Mouse (Mus musculus) olfactory bulb, adult 2 months (tissue): Measurements from ENCODE around the gene RPS10-NUDT3. TPM values are rescaled to one million over a fixed set of nuclear protein-coding genes. Genes with fewer than 3 reads are reported as not detected.

Source experiments
- H3K27ac ChIP-seq: fragments of 200-500 bp; 2 replicates; pipeline ENCODE4 v1.5.1; 2012; ENCODE audit warnings: low read depth, low read length; ENCODE audit not compliant: insufficient read depth
- H3K4me1 ChIP-seq: fragments of 200-500 bp; 2 replicates; pipeline ENCODE4 v1.6.1; 2012; ENCODE audit warnings: low read length; ENCODE audit not compliant: control insufficient read depth, insufficient read depth
- H3K4me3 ChIP-seq: fragments of 200-500 bp; 2 replicates; pipeline ENCODE4 v1.5.1; 2012; ENCODE audit warnings: mild to moderate bottlenecking, low read depth, low read length, moderate library complexity; ENCODE audit not compliant: insufficient read depth
- CTCF ChIP-seq: fragments of 200-500 bp; IDR thresholded peaks from 2 replicates; pipeline ENCODE4 v1.5.1; 2012; ENCODE audit warnings: low read depth, mild to moderate bottlenecking, low read length, moderate library complexity; ENCODE audit not compliant: insufficient read depth
- POLR2A ChIP-seq: fragments of 200-500 bp; IDR thresholded peaks from 2 replicates; pipeline ENCODE4 v1.6.1; 2012; ENCODE audit warnings: mild to moderate bottlenecking, low read depth, low read length, moderate library complexity; ENCODE audit not compliant: insufficient read depth
- WGBS: fragments of 180-500 bp; shearing (Covaris S2); methylation state at CpG from one replicate; pipeline ENCODE4 v1.1.7; 2018; 5-methylcytosine and 5-hydroxymethylcytosine counted together
- polyA plus RNA-seq: library from polyadenylated mRNA; stranded (reverse); fragments of >200 nt; gene quantifications from 2 replicates; pipeline ENCODE4 v1.2.4, GENCODE M21; 2012; ENCODE audit warnings: low replicate concordance; ENCODE audit not compliant: missing spikeins, insufficient read depth, insufficient read length

The RPS10-NUDT3 gene
- polyA plus RNA-seq, 1 experiment, result not detected

DNA sequence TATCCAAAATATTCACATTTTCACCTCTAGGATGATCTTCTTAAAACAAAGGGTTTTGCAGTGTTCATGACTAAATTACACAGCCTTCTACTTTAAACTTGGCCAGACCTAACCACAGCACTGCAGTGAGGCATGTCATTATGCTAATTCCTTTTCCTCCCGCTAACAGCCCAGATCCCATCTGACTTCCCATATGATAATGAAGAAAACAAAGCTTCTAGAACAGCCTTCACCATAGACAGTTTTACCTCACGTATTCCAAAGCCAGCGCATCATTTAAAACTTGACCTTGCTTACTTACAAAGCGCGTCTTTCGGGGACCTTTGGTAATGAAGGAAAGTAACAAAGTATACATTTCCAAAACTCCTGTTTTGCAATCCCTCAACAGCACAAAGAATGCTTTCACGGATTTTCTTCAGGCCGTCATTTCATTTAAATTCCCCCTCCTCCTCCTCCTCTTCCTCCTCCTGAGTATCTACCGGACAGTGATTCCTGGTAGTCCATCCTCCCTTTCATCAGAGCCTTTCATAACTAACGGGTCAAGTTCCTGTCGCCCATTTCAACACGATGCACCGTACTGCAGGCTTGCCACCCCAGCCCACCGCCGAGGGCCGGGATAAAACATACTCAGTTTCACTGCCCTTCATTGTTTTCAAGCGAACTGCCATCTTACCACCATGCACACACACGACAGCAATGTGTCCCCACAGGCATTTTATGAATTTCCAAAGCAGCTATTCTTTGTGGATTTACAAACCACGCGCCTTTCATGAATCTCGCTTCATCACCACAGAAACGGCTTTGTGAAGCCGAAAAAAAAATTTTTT lies 13.1 kb downstream of the RPS10-NUDT3 start:
- H3K27ac ChIP-seq, result peak overlapping the region; percentile 86; the same call in 1 of the 2 replicates
- TF ChIP-seq CTCF, result no peak
- no peak for TF ChIP-seq POLR2A
- peaks cover 7% of the 10 kb centered on the region for H3K4me1 ChIP-seq
- WGBS, result 2% methylated on average over 23 of the region's 23 CpGs
- H3K4me3 ChIP-seq, result peak overlapping the region; percentile 73

DNA sequence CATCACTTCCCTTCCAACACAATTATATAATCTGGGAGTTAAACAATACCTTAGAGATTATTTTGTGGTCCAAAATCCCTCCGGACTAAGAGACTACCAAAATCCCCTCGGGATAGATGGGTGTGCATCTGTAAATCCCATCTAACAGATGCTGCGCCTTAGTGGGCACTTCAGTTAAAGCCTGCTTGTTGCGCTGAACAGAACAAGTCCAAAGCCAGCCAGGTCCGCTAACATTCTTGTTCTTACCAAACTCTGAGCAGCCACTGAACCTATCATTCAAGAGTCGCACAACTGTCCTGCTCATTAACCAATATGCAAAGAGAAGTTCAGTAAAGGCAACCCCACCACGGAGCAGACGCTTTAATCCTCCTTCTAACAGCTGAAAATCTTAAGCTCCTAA lies 13.9 kb downstream of the RPS10-NUDT3 start:
- Histone ChIP-seq H3K4me1 (peaks cover 7% of the 10 kb centered on the region), H3K4me3 (peak overlapping the region; percentile 19; the same call in 1 of the 2 replicates), H3K27ac (no peak overlapping the region)
- TF ChIP-seq POLR2A (no peak), CTCF (no peak)
- WGBS, result 13% methylated on average over 8 of the region's 8 CpGs

DNA sequence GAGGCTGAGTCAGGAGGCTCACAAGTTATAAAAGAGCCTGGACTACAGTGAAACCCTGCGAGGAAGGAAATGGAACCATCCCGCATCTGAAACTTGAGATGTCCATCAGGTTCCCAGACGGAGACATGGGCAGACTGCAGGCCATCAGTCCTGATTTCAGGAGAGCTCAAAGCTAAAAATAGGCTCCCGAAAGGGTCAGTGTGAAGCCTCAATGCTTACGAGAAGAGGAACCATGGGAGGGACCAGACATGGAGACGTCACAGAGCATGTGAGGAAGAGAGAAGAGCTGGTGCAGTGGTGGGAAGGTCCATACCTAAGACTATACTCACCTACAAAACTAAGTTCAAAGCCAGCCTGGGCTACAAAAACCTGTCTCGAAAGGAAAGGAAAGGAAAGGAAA lies 19.6 kb downstream of the RPS10-NUDT3 start:
- Histone ChIP-seq H3K27ac (no peak overlapping the region), H3K4me1 (peaks cover 41% of the 10 kb centered on the region), H3K4me3 (no peak overlapping the region)
- 79% methylated on average over 7 of the region's 7 CpGs for WGBS
- TF ChIP-seq CTCF, result no peak
- no peak for TF ChIP-seq POLR2A

DNA sequence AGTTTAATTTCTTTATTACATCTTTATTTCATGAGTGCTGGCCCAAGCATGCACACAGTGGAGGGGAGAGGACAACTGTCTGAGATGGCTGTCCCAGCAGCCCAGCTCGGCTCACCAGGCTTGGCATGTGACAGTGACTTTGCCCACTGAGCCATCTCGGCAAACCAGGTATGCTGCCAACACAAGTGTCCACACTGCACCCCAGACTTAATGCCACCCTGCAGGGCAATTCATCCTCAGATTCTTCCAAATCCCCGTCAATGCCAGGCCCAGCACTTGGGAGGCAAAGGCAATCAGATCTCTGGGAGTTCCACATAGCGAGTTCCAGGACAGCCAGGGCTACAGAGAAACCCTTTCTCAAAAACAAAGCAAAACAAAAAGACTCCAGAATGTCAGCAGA lies 22.0 kb downstream of the RPS10-NUDT3 start:
- Histone ChIP-seq H3K4me3 (no peak overlapping the region), H3K4me1 (peaks cover 41% of the 10 kb centered on the region), H3K27ac (no peak overlapping the region)
- TF ChIP-seq POLR2A (no peak), CTCF (no peak)
- WGBS, result 64% methylated on average over 4 of the region's 4 CpGs

DNA sequence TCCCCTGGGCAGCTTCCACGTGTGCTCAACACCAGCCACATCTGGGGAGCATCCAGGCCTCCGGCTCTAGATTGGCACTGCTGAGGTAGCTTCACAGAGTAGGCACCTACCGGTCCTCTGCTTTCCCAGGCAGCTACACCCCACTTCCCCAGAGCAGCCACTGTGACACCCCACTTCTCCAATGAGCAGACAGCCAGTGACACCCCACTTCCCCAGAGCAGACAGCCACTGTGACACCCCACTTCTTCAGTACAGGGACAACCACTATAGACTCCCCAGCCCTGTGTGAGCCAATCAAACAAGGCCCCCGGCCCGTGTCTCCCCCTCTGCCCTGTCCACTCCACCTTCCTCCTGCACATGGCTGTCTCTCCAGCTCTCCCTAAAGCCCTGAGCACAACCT lies 23.0 kb downstream of the RPS10-NUDT3 start:
- H3K4me3 ChIP-seq, result no peak overlapping the region
- TF ChIP-seq CTCF (no peak), POLR2A (no peak)
- H3K4me1 ChIP-seq, result peaks cover 42% of the 10 kb centered on the region
- H3K27ac ChIP-seq, result peak overlapping the region; percentile 68
- WGBS, result 38% methylated on average over 5 of the region's 5 CpGs

DNA sequence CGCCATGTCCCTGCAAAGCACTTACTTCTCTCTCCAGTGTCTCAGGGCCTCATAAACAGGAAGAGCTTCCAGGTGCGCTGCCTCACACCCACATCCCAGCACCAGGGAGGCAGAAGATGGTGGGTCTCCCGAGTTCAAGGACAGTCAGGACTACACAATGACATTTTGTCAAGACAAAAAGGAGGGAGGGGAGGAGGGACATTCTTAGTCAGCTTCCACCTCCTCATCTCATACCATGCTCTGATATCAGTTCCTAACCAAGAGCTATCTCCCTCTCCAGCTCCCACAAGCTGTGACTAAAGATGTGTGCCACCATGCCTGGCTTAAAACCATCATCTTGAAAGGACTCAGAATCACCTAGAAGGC lies 23.5 kb downstream of the RPS10-NUDT3 start:
- Histone ChIP-seq H3K4me3 (no peak overlapping the region), H3K27ac (peak overlapping the region; percentile 68), H3K4me1 (peaks cover 42% of the 10 kb centered on the region)
- TF ChIP-seq POLR2A (no peak), CTCF (no peak)
- 42% methylated on average over 3 of the region's 3 CpGs for whole genome bisulfite sequencing

DNA sequence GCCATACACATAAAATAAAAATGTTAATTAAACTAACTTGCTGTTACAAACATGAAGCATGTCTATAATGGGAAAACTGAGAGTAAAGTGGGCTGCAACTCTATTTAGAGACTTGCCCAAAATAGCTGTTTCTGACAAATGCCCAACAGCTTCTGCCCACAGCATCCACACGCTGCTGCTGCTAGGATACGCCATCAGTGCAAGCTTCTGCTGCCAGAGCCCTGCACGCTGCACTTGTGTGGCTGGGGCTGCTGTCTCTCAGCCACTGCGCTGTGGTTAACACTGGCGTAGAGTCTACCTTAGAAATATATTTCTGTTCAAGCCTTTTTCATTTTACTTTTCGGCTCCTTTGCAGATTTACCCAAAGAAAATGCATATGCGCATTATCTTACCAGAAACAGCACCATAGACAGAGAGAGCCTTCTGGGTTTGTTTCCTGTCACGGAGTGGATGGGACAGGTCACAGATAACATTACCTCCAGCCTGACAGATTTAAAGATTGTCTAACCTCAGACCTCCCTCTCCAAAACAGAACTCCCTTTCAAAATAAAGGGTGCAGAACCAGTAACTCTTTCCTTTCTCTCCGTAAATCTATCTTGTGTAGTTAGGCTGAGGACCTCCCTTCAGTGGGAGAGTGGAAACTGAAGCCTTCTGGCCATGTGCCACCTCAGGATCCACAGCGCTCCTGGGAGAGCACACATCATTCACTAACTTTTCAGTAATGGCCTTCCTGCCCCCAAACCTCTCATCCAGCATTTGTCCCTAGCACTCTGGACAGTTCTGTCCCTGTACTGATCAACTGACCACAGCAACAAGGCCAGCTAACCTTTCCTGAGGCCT lies 24.1 kb downstream of the RPS10-NUDT3 start:
- 28% methylated on average over 10 of the region's 10 CpGs for WGBS
- no peak for TF ChIP-seq CTCF
- no peak for TF ChIP-seq POLR2A
- Histone ChIP-seq H3K4me3 (no peak overlapping the region), H3K27ac (peak overlapping the region; percentile 68), H3K4me1 (peaks cover 45% of the 10 kb centered on the region)

DNA sequence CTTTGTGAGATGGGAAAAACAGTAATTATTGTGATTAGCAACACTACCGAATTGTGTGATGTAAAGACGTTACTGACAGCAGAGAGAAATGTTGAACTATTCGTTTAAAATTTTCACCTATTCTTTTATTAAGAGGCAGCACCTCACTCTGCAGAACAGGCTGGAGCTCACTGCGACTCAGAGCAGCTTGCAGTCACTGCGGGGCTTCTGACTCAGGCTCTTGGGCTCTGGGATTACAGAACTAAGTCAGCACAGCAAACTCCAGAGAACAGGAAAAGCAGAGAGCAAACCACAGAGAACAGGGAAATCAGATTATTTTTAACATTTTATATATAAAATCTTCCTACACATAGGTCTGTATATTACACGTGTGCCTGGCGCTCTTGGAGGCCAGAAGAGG lies 25.4 kb downstream of the RPS10-NUDT3 start:
- TF ChIP-seq CTCF (no peak), POLR2A (no peak)
- 38% methylated on average over 7 of the region's 7 CpGs for WGBS
- Histone ChIP-seq H3K27ac (no peak overlapping the region), H3K4me3 (no peak overlapping the region), H3K4me1 (peaks cover 44% of the 10 kb centered on the region)

DNA sequence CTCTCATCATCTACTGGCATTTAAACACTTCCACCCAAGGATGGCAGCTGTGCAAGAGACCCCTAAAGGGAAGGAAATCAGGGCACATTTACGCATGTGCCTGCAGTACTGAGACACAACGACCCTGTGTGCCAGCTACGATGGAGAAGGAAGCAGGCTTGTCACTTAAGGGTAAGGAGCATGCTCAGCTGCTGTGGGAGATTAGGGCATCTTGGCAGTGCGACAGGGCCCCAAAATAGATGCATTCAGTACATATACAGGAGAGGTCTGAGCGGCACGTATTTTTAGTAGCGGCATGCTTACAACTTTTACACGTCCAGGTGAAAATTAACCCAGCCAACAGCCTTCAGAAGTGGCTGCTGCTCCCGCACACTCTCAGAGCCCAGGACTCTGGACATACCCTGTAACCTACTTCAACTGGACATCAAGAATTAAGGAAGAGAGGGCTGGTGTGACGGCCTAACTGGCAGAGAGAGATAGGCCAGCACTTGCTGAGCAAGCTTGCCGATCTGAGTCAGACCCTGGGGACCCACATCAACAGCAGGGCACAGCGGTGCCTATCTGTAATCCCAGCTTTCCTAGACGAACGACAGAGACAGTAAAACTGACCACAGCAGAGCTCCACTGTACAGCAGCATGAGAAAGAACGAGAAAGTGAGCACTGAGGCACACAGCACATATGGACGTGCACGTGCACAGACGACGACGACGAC lies 31.3 kb downstream of the RPS10-NUDT3 start:
- H3K4me3 ChIP-seq, result no peak overlapping the region
- WGBS, result 43% methylated on average over 21 of the region's 21 CpGs
- TF ChIP-seq CTCF (no peak), POLR2A (no peak)
- H3K4me1 ChIP-seq, result peaks cover 45% of the 10 kb centered on the region
- no peak overlapping the region for H3K27ac ChIP-seq
